Mouse (Mus musculus): ENCODE measurements around the gene Gm49373.

DNA sequence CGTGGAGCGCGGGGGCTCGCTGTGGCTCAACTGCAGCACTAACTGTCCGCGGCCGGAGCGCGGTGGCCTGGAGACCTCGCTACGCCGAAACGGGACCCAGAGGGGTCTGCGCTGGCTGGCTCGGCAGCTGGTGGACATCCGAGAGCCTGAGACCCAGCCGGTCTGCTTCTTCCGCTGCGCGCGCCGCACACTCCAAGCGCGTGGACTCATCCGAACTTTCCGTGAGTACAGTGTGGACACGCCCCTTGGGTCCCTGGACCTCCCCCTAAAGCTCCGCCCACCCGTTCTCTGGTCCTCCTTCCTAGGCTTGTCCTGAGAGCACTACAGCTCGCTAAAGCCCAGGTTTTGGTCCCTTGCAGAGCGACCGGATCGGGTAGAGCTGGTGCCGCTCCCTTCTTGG lies 39.8 kb downstream of the Gm49373 start:
- TF ChIP-seq CTCF (IDR thresholded peaks at IDR 0.05; ENCODE audit: low read depth) (no peak), EP300 (optimal IDR thresholded peaks at IDR 0.05) (no peak)
